Mouse (Mus musculus): ENCODE data around the gene Eya3.

DNA sequence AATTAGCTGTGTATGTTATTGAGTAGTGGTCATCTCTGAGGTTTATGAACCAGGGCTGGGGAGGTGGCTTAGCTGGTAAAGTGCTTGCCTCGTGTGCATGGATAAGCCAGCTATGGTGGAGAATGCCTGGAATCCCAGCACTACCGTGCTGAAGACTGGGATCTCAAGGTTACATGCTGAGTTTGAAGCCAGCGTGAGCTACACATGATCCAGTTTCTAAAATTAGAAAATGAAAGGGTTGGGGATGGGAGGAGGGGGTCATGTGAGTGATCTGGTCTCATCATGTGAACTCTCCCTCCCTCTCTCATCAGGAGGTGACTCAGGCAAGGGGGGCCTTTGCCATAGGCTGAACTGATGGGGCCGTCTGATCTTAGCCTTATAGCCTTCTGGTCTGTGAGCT lies 30.6 kb upstream of the Eya3 start:
- no peak for TF ChIP-seq POLR2AphosphoS2 (IDR thresholded peaks at IDR 0.05; ENCODE audit: low read depth, low read length)
- no peak for TF ChIP-seq CTCF (conservative IDR thresholded peaks at IDR 0.05 in 1 of 2, IDR thresholded peaks at IDR 0.05 in 1 of 2; ENCODE audit: low read depth in 2 of 2, low read length in 2 of 2)
- no peak for TF ChIP-seq EP300 (IDR thresholded peaks at IDR 0.05; ENCODE audit: low read length)
